Mouse (Mus musculus) liver, postnatal 0 days (tissue): ENCODE measurements around the gene Yars.

Source experiments
- CTCF ChIP-seq: sonication (generic); IDR thresholded peaks from 2 replicates; pipeline ENCODE4 v1.5.1; 2016; ENCODE audit warnings: antibody characterized with exemption, low read depth
- EP300 ChIP-seq: IDR thresholded peaks from 2 replicates; pipeline ENCODE4 v1.6.1; 2016; ENCODE audit warnings: antibody characterized with exemption, low read depth, mild to moderate bottlenecking

DNA sequence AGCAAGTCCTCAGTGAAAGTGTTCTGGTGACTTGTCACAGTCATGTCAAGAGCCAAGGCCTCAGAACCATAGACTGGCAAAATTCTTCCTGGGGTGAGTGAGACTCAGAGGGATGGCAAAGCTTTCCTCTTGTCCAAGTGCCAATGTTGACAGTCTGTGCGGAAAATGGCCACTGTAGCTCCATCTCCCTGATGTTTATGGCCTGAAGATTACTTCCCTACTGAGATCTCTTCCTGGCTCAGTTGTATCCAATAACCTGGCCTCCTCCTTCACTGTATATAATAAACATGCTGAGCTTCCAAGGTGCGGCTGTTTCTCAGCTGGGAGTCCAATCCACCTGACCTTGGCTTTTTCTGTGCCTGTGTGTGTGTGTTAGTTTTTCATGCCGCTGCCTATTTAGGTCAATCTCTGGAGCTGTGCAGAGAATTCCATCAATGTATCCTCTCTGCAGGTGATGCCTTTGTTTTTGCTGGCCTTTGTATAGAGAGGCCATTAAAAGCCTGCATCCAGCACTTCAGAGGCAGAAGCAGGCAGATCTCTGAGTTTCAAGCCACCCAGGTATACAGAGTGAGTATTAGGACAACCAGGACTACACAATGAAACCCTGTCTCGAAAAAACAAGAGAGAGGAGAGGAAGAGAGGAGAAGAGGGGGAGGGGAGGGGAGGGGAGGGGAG is 27.8 kb upstream of the Yars start:
- TF ChIP-seq CTCF, result no peak
- no peak for TF ChIP-seq EP300
